24 mouse cellular contexts compared by ENCODE assay signal in genomic region chr2:157174416-157174815, GRCm38 (mm10). TPM values are rescaled to one million over a fixed set of nuclear protein-coding genes. Genes with fewer than 3 reads are reported as not detected.
DNase-seq lines count a peak whose midpoint lies in the region; ATAC-seq and TF ChIP-seq lines count a peak whose summit lies in the region.
"Had no signal": no experiment of that assay in that cellular context is flagged by ENCODE, and none has a peak within 500 bp of the region (broad histone marks: within the 10 kb centered on the region; RNA-seq: fewer than 3 reads in every experiment).

No protein-coding gene starts in this region.

- TF ChIP-seq EP300 in stomach, postnatal 0 days (optimal IDR thresholded peaks at IDR 0.05): no peak

- TF ChIP-seq POLR2A in kidney, adult 2 months (IDR thresholded peaks at IDR 0.05; ENCODE audit: low read depth, low read length): no peak

- no peak for ATAC-seq in kidney, embryonic 16.5 days (ENCODE audit: low FRiP score, low TSS enrichment)
- ATAC-seq in stomach, postnatal 0 days (ENCODE audit: low FRiP score, low TSS enrichment): no peak
- no peak for ATAC-seq in hindbrain, embryonic 11.5 days (ENCODE audit: low FRiP score)
- ATAC-seq: forebrain, embryonic 15.5 days; midbrain, embryonic 15.5 days had no signal

- no peaks in the 10 kb centered on the region for H3K9me3 ChIP-seq in kidney, embryonic 16.5 days (ENCODE audit: low read length)
- no peaks in the 10 kb centered on the region for H3K9me3 ChIP-seq in stomach, postnatal 0 days (ENCODE audit: control insufficient read depth, low read length)
- H3K9me3 ChIP-seq in hindbrain, embryonic 11.5 days (ENCODE audit: control insufficient read depth, low read length): no peaks in the 10 kb centered on the region
- H3K9me3 ChIP-seq: embryonic facial prominence, embryonic 13.5 days; forebrain, embryonic 15.5 days; hindbrain, embryonic 10.5 days; kidney, embryonic 15.5 days; limb, embryonic 15.5 days; lung, embryonic 15.5 days; midbrain, embryonic 15.5 days; stomach, embryonic 15.5 days had no signal

- WGBS in kidney, adult 2 months: 69% methylated on average over 5 of the region's 5 CpGs
- WGBS in kidney, embryonic 16.5 days: 66% methylated on average over 5 of the region's 5 CpGs
- 66% methylated on average over 5 of the region's 5 CpGs for WGBS in stomach, postnatal 0 days
- 75% methylated on average over 5 of the region's 5 CpGs for WGBS in hindbrain, embryonic 11.5 days

- H3K36me3 ChIP-seq in kidney, adult 2 months (ENCODE audit: control insufficient read depth, insufficient read depth, low read length): no peaks in the 10 kb centered on the region
- H3K36me3 ChIP-seq in kidney, embryonic 16.5 days (ENCODE audit: insufficient read depth, low read length): peaks cover 35% of the 10 kb centered on the region
- peaks cover 11% of the 10 kb centered on the region for H3K36me3 ChIP-seq in stomach, postnatal 0 days (ENCODE audit: control insufficient read depth, insufficient read depth, low read length)
- H3K36me3 ChIP-seq in hindbrain, embryonic 11.5 days (ENCODE audit: control insufficient read depth, insufficient read depth, low read length): 0 out of 2 replicates have a peak, but pooled peaks cover 3% of the 10 kb centered on the region

- no peaks in the 10 kb centered on the region for H3K27me3 ChIP-seq in kidney, adult 2 months (replicated peaks; ENCODE audit: control insufficient read depth, insufficient read depth, low read length)
- H3K27me3 ChIP-seq in kidney, embryonic 16.5 days (ENCODE audit: insufficient read depth, low read length): no peaks in the 10 kb centered on the region
- H3K27me3 ChIP-seq in stomach, postnatal 0 days (ENCODE audit: control insufficient read depth, insufficient read depth, low read length): no peaks in the 10 kb centered on the region
- H3K27me3 ChIP-seq in hindbrain, embryonic 11.5 days (ENCODE audit: control insufficient read depth, insufficient read depth, low read length): no peaks in the 10 kb centered on the region
- H3K27me3 ChIP-seq: CH12.LX; embryonic facial prominence, embryonic 13.5 days; forebrain, embryonic 15.5 days; kidney, embryonic 15.5 days; limb, embryonic 15.5 days; lung, embryonic 15.5 days; midbrain, embryonic 15.5 days; stomach, embryonic 15.5 days had no signal

- no peak overlapping the region for H3K4me3 ChIP-seq in kidney, adult 2 months (ENCODE audit: insufficient read depth, low read depth, low read length)
- no peak overlapping the region for H3K4me3 ChIP-seq in kidney, embryonic 16.5 days (ENCODE audit: low read length)
- H3K4me3 ChIP-seq in stomach, postnatal 0 days (ENCODE audit: low read depth, low read length): no peak overlapping the region
- H3K4me3 ChIP-seq in hindbrain, embryonic 11.5 days (ENCODE audit: low read depth, low read length): no peak overlapping the region
- H3K4me3 ChIP-seq: embryonic facial prominence, embryonic 13.5 days; forebrain, embryonic 15.5 days; hindbrain, embryonic 10.5 days; kidney, embryonic 15.5 days; layer of hippocampus, adult 2 months; limb, embryonic 15.5 days; lung, embryonic 15.5 days; midbrain, embryonic 15.5 days; stomach, embryonic 15.5 days had no signal

- DNase-seq in kidney, adult 2 months: peak; percentile 16
- peak; percentile 11 for DNase-seq in lung, postnatal 10 days
- no peak for DNase-seq in lung, postnatal 4 days
- DNase-seq in ES-CJ7 (ENCODE audit: low read depth, low spot score): peak; percentile 28
- no peak for DNase-seq in stomach, postnatal 0 days (ENCODE audit: low spot score)
- DNase-seq in hindbrain, embryonic 11.5 days (ENCODE audit: low spot score): no peak
- DNase-seq: adrenal gland, adult 2 months; cerebellum, adult 2 months; cerebellum, postnatal 36 days; gastrocnemius, postnatal 36 days; layer of hippocampus, postnatal 36 days; right cerebral cortex, postnatal 25 days; thymus, adult 2 months had no signal

- no peak overlapping the region for H3K27ac ChIP-seq in kidney, adult 2 months (ENCODE audit: insufficient read depth, low read depth, low read length)
- H3K27ac ChIP-seq in kidney, embryonic 16.5 days (ENCODE audit: low read length): no peak overlapping the region
- H3K27ac ChIP-seq in stomach, postnatal 0 days (replicated peaks): no peak overlapping the region
- no peak overlapping the region for H3K27ac ChIP-seq in hindbrain, embryonic 11.5 days (ENCODE audit: low read depth, low read length)
- H3K27ac ChIP-seq: embryonic facial prominence, embryonic 13.5 days; forebrain, embryonic 15.5 days; hindbrain, embryonic 10.5 days; kidney, embryonic 15.5 days; layer of hippocampus, adult 2 months; limb, embryonic 15.5 days; lung, embryonic 15.5 days; midbrain, embryonic 15.5 days; stomach, embryonic 15.5 days had no signal

- no peak overlapping the region for H3K9ac ChIP-seq in kidney, embryonic 16.5 days (replicated peaks; ENCODE audit: low read length)
- H3K9ac ChIP-seq in stomach, postnatal 0 days (ENCODE audit: low read length): no peak overlapping the region
- no peak overlapping the region for H3K9ac ChIP-seq in hindbrain, embryonic 11.5 days (ENCODE audit: low read depth, low read length)
- H3K9ac ChIP-seq: embryonic facial prominence, embryonic 13.5 days; forebrain, embryonic 15.5 days; kidney, embryonic 15.5 days; limb, embryonic 15.5 days; lung, embryonic 15.5 days; midbrain, embryonic 15.5 days; stomach, embryonic 15.5 days had no signal

- H3K4me1 ChIP-seq in kidney, adult 2 months (ENCODE audit: control insufficient read depth, insufficient read depth, low read length): no peaks in the 10 kb centered on the region; the same call in 1 of the 2 replicates
- H3K4me1 ChIP-seq in kidney, embryonic 16.5 days (ENCODE audit: insufficient read depth, low read length): no peaks in the 10 kb centered on the region
- H3K4me1 ChIP-seq in stomach, postnatal 0 days (replicated peaks; ENCODE audit: control insufficient read depth, insufficient read depth): no peaks in the 10 kb centered on the region
- H3K4me1 ChIP-seq in hindbrain, embryonic 11.5 days (replicated peaks; ENCODE audit: control insufficient read depth, insufficient read depth, low read length): no peaks in the 10 kb centered on the region
- H3K4me1 ChIP-seq: forebrain, embryonic 15.5 days; kidney, embryonic 15.5 days; limb, embryonic 15.5 days; stomach, embryonic 15.5 days had no signal

- TF ChIP-seq CTCF in kidney, adult 2 months (conservative IDR thresholded peaks at IDR 0.05; ENCODE audit: insufficient read depth, insufficient read length, low read depth, low read length): no peak
- TF ChIP-seq CTCF in stomach, postnatal 0 days (IDR thresholded peaks at IDR 0.05; ENCODE audit: low read depth): peak; percentile 46

- no peak overlapping the region for H3K4me2 ChIP-seq in kidney, embryonic 16.5 days (replicated peaks; ENCODE audit: low read depth, low read length)
- no peak overlapping the region for H3K4me2 ChIP-seq in stomach, postnatal 0 days (replicated peaks; ENCODE audit: low read depth)
- H3K4me2 ChIP-seq in hindbrain, embryonic 11.5 days (replicated peaks; ENCODE audit: low read depth, low read length): no peak overlapping the region
- H3K4me2 ChIP-seq: embryonic facial prominence, embryonic 13.5 days; forebrain, embryonic 15.5 days; kidney, embryonic 15.5 days; limb, embryonic 15.5 days; lung, embryonic 15.5 days; midbrain, embryonic 15.5 days; stomach, embryonic 15.5 days had no signal

RNA-seq across cellular contexts. Expression of gene Rbl1, which starts 29.9 kb away (rescaled TPM):
- 3.1 and 3.2 TPM in 2 replicates for polyA plus RNA-seq in kidney, adult 2 months (2012; rRNA removed)
- 22.3 and 23.5 TPM in 2 replicates for polyA plus RNA-seq in kidney, embryonic 16.5 days (2015; fragmentation: Nextera tagmentation; extraction: Ambion mirVana)
- 9.1 and 10.2 TPM in 2 replicates for polyA plus RNA-seq in stomach, postnatal 0 days (2015; fragmentation: Nextera tagmentation; extraction: Ambion mirVana)
- polyA plus RNA-seq in hindbrain, embryonic 11.5 days (2014; fragmentation: Nextera tagmentation; extraction: Ambion mirVana): 29.9 and 31.8 TPM in 2 replicates

RNA-seq across cellular contexts. Expression of gene Samhd1, which starts 39.4 kb away (rescaled TPM):
- 16.4 and 23.5 TPM in 2 replicates for polyA plus RNA-seq in kidney, adult 2 months (2012; rRNA removed)
- polyA plus RNA-seq in kidney, embryonic 16.5 days (2015; fragmentation: Nextera tagmentation; extraction: Ambion mirVana): 25.9 and 27.1 TPM in 2 replicates
- polyA plus RNA-seq in stomach, postnatal 0 days (2015; fragmentation: Nextera tagmentation; extraction: Ambion mirVana): 16.1 and 17.4 TPM in 2 replicates
- polyA plus RNA-seq in hindbrain, embryonic 11.5 days (2014; fragmentation: Nextera tagmentation; extraction: Ambion mirVana): 23.6 and 29.9 TPM in 2 replicates

Comparison
In these comparisons a context has a peak if more than half of its experiments do, and no peak if none do; other contexts are left out.
1. DNase-seq: peak in kidney, adult 2 months (single experiment), lung, postnatal 10 days (single experiment) and ES-CJ7 (single experiment); none in lung, postnatal 4 days (0 of 2), stomach, postnatal 0 days (single experiment) and hindbrain, embryonic 11.5 days (single experiment).